Mouse (Mus musculus): ENCODE measurements around the gene Pabpc4.
A peak's percentile ranks its signal among the peaks of the same experiment; 100 is the strongest.

GRCm38 (mm10) chr4:123248971-123249567 lies 13.1 kb upstream of the Pabpc4 start:
- TF ChIP-seq CTCF (IDR thresholded peaks at IDR 0.05; ENCODE audit: borderline replicate concordance, insufficient read depth, low read depth, low read length) (peak; percentile 1; the same call in 1 of the 2 replicates), POLR2A (IDR thresholded peaks at IDR 0.05; ENCODE audit: borderline replicate concordance, insufficient read depth, low read length) (no peak)

Data from cerebellum, adult 2 months (tissue).